Comparison of ENCODE assay signal across 21 mouse cellular contexts in the genomic region with DNA sequence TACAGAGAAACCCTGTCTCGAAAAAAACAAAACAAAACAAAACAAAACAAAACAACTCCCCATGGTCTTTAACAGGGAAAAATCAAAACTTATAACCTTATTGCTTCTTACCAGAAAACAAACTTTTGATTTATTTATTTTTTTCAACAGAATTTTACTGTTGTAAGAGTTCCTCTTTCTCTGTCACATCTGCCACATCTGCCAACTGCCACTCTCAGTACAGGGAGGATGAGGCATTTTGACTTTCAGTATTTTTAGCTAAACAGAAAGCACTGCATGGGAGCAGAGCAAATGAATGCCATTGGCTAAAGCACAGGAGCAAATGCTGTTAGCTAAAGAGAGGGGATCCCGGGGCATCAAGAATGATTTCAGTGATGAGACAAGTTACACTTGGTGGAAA.
"Had no signal": no experiment of that assay in that cellular context is flagged by ENCODE, and none has a peak within 500 bp of the region (broad histone marks: within the 10 kb centered on the region; RNA-seq: fewer than 3 reads in every experiment).

No protein-coding gene starts in this region.

- H3K4me3 ChIP-seq: liver, embryonic 13.5 days; liver, embryonic 15.5 days; lung, embryonic 15.5 days; megakaryocyte, embryonic 14.5 days; midbrain, embryonic 13.5 days; neural tube, embryonic 13.5 days; neural tube, embryonic 15.5 days had no signal

- H3K27ac ChIP-seq: liver, embryonic 13.5 days; liver, embryonic 15.5 days; lung, embryonic 15.5 days; macrophage; midbrain, embryonic 13.5 days; neural tube, embryonic 13.5 days; neural tube, embryonic 15.5 days had no signal

- H3K36me3 ChIP-seq: liver, embryonic 13.5 days; liver, embryonic 15.5 days; lung, embryonic 15.5 days; midbrain, embryonic 13.5 days; neural tube, embryonic 13.5 days; neural tube, embryonic 15.5 days had no signal

- H3K9ac ChIP-seq: liver, embryonic 13.5 days; liver, embryonic 15.5 days; liver, postnatal 0 days; lung, embryonic 15.5 days; midbrain, embryonic 13.5 days; neural tube, embryonic 13.5 days; neural tube, embryonic 15.5 days had no signal

- H3K27me3 ChIP-seq: liver, embryonic 13.5 days; liver, embryonic 15.5 days; lung, embryonic 15.5 days; megakaryocyte, embryonic 14.5 days; midbrain, embryonic 13.5 days; neural tube, embryonic 13.5 days; neural tube, embryonic 15.5 days had no signal

- ATAC-seq: liver, postnatal 0 days; lung, postnatal 0 days had no signal

- DNase-seq: liver, embryonic 13.5 days; liver, postnatal 0 days; lung, adult 2 months; lung, postnatal 14 days; lung, postnatal 36 days; retina, postnatal 1 day; right cerebral cortex, adult 18-20 months; right cerebral cortex, postnatal 25 days; right cerebral cortex, postnatal 4 days; spleen, adult 18-20 months; thymus, adult 18-20 months had no signal

- H3K4me2 ChIP-seq: liver, embryonic 11.5 days; liver, embryonic 13.5 days; liver, embryonic 15.5 days; lung, embryonic 15.5 days; midbrain, embryonic 11.5 days; midbrain, embryonic 13.5 days; neural tube, embryonic 13.5 days; neural tube, embryonic 15.5 days had no signal

- H3K4me1 ChIP-seq: liver, embryonic 13.5 days; liver, embryonic 15.5 days; lung, embryonic 15.5 days; megakaryocyte, embryonic 14.5 days; midbrain, embryonic 13.5 days; neural tube, embryonic 15.5 days had no signal

- H3K9me3 ChIP-seq: liver, embryonic 13.5 days; liver, embryonic 15.5 days; lung, embryonic 15.5 days; megakaryocyte, embryonic 14.5 days; midbrain, embryonic 13.5 days; neural tube, embryonic 13.5 days; neural tube, embryonic 15.5 days had no signal
